Mouse (Mus musculus): ENCODE results near the gene Tsga10. TPM values are rescaled to one million over a fixed set of nuclear protein-coding genes. Genes with fewer than 3 reads are reported as not detected.
"Not testable (repeated sequence)": the region's sequence is repeated elsewhere in the genome, so short reads cannot be mapped to it uniquely, and the experiment has no call there.

Tsga10 gene
- polyA plus RNA-seq, 1 experiment = 0.46 TPM

DNA sequence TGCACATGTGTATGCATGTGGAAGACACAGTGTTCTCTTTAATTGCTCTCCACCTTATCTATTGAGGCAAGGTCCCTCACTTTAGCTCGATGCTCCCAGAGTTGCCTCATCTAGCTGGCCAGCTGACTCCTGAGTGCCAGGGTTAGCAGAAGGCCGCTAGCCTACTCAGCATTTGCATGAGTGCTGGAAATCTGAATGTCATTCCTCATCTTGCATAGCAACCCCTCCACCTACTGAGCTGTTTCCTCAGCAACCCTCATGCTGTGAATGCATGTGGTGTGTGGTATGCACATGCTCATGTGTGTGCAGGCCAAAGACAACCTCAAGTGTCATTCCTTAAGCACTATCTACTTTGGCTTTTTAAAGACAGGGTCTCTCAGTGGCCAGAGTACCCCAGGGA is 15.5 kb downstream of the Tsga10 start:
- Histone ChIP-seq H3K4me3 (ENCODE audit: insufficient read depth, poor library complexity, severe bottlenecking) (no peak overlapping the region), H3K79me2 (ENCODE audit: control insufficient read depth, insufficient read depth) (no peaks in the 10 kb centered on the region), H3K27me3 (ENCODE audit: control insufficient read depth, insufficient read depth, insufficient read length) (no peaks in the 10 kb centered on the region), H3K36me3 (ENCODE audit: control insufficient read depth, insufficient read depth) (no peaks in the 10 kb centered on the region), H3K79me3 (ENCODE audit: low read depth) (no peaks in the 10 kb centered on the region), H3ac (ENCODE audit: control insufficient read depth, insufficient read length, low read depth) (no peak overlapping the region)
- TF ChIP-seq MAX (IDR thresholded peaks at IDR 0.05) = no peak
- TF ChIP-seq MYOG (IDR thresholded peaks at IDR 0.05; ENCODE audit: control insufficient read depth, extremely low read depth, insufficient read length) = no peak
- no peak for TF ChIP-seq CTCF (IDR thresholded peaks at IDR 0.05; ENCODE audit: control insufficient read depth, insufficient read depth, insufficient read length)
- TF ChIP-seq USF1 (IDR thresholded peaks at IDR 0.05; ENCODE audit: low read depth) = no peak
- no peak for TF ChIP-seq FOSL1 (IDR thresholded peaks at IDR 0.05; ENCODE audit: insufficient read depth, low read length, poor library complexity, severe bottlenecking)
- no peak for TF ChIP-seq CEBPB (IDR thresholded peaks at IDR 0.05; ENCODE audit: low read depth)

DNA sequence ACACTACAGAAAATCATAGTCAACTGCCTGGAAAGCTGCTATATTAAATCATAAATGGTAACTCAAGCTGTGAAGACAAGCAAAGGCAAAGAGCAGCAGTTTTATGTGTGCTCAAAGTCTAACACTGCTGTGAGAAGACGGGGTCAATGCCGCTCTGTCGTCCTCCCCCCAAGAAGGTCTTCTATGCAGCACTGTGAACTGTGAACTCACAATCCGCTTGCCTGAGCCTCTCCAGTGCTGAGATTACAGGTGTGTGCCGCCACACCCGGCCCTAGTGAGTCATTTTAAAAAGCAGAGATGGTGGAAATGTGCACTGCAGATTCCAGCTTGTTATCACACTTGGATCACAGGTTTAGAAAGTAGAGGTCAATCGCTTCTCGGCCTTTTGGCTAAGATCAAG is 19.4 kb downstream of the Tsga10 start:
- H3K79me2 ChIP-seq (ENCODE audit: control insufficient read depth, insufficient read depth) = no peaks in the 10 kb centered on the region
- no peaks in the 10 kb centered on the region for H3K79me3 ChIP-seq (ENCODE audit: low read depth)

DNA sequence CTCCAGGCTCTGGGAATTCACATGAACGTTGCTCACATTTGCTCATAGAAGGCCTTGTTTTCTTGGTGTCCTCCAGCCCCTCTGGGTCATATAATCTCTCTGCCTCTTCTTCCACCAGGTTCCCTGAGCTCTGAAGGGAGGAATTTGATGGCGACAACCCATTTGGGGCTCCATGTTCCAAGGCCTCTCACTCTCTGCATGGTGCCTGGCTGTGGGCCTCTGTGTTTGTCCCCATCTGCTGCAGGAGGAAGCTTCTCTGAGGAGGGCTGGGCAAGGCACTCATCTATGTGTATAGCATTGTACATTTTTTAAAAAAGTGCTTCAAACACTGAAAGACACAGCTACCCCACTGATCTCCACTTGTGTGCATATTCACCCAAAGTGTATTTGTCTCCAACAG is 34.5 kb downstream of the Tsga10 start:
- Histone ChIP-seq H3K79me3 (ENCODE audit: low read depth) (no peaks in the 10 kb centered on the region), H3K79me2 (ENCODE audit: control insufficient read depth, insufficient read depth) (no peaks in the 10 kb centered on the region), H3K27me3 (ENCODE audit: control insufficient read depth, insufficient read depth, insufficient read length) (no peaks in the 10 kb centered on the region), H3K36me3 (ENCODE audit: control insufficient read depth, insufficient read depth) (no peaks in the 10 kb centered on the region), H3K4me3 (ENCODE audit: insufficient read depth, poor library complexity, severe bottlenecking) (no peak overlapping the region), H3ac (ENCODE audit: control insufficient read depth, insufficient read length, low read depth) (no peak overlapping the region)
- TF ChIP-seq CEBPB (IDR thresholded peaks at IDR 0.05; ENCODE audit: low read depth) = no peak
- no peak for TF ChIP-seq MAX (IDR thresholded peaks at IDR 0.05)
- TF ChIP-seq CTCF (IDR thresholded peaks at IDR 0.05; ENCODE audit: control insufficient read depth, insufficient read depth, insufficient read length) = no peak
- TF ChIP-seq MYOD1 (IDR thresholded peaks at IDR 0.05; ENCODE audit: control insufficient read depth, insufficient read length, low read depth) = no peak
- TF ChIP-seq FOSL1 (IDR thresholded peaks at IDR 0.05; ENCODE audit: insufficient read depth, low read length, poor library complexity, severe bottlenecking) = no peak
- TF ChIP-seq MYOG (IDR thresholded peaks at IDR 0.05; ENCODE audit: control insufficient read depth, extremely low read depth, insufficient read length) = no peak
- TF ChIP-seq USF1 (IDR thresholded peaks at IDR 0.05; ENCODE audit: low read depth) = no peak

More for the DNA sequence above, 19.4 kb downstream of the Tsga10 start:
- Histone ChIP-seq H3K36me3 (ENCODE audit: control insufficient read depth, insufficient read depth) (no peaks in the 10 kb centered on the region), H3K27me3 (ENCODE audit: control insufficient read depth, insufficient read depth, insufficient read length) (no peaks in the 10 kb centered on the region), H3K4me3 (ENCODE audit: insufficient read depth, poor library complexity, severe bottlenecking) (no peak overlapping the region), H3ac (ENCODE audit: control insufficient read depth, insufficient read length, low read depth) (no peak overlapping the region)
- TF ChIP-seq CTCF (IDR thresholded peaks at IDR 0.05; ENCODE audit: control insufficient read depth, insufficient read depth, insufficient read length) = no peak
- TF ChIP-seq FOSL1 (IDR thresholded peaks at IDR 0.05; ENCODE audit: insufficient read depth, low read length, poor library complexity, severe bottlenecking) = no peak

DNA sequence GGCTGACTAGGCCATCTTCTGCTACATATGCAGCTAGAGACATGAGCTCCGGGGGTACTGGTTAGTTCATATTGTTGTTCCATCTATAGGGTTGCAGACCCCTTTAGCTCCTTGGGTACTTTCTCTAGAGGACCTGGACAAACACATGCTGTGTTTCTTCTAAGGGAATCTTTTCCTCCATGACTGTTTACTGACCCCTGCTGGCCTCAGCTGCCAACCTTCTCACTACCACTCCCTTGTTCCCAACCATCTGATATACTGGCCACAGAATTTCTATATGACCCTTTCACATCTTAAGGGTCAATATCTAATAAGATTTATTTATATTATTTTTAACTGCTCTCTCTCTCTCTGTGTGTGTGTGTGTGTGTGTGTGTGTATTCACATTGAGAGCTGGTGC is 63.9 kb downstream of the Tsga10 start:
- H3K4me3 ChIP-seq (ENCODE audit: insufficient read depth, poor library complexity, severe bottlenecking); H3ac ChIP-seq (ENCODE audit: control insufficient read depth, insufficient read length, low read depth); H3K36me3 ChIP-seq (ENCODE audit: control insufficient read depth, insufficient read depth); H3K79me3 ChIP-seq (ENCODE audit: low read depth); H3K27me3 ChIP-seq (ENCODE audit: control insufficient read depth, insufficient read depth, insufficient read length); H3K79me2 ChIP-seq (ENCODE audit: control insufficient read depth, insufficient read depth): not testable (repeated sequence)

DNA sequence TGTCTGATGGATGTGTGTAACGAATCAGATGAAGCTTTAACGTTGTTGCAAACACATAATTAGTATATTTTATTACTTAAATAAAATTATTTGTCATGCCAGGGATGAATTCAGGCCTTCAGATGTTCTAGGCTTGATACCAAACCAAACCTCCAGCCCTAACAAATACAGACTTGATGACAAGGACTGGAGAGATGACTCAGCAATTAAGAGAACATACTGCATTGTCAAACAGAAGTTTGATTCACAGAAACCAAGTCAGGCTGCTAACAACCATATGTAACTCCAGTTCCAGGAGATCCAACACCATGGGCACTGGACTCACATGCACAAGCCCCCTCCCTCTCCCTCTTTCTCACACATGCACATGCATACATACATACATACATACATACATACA is 65.9 kb downstream of the Tsga10 start:
- Histone ChIP-seq H3K79me3 (ENCODE audit: low read depth) (no peaks in the 10 kb centered on the region), H3ac (ENCODE audit: control insufficient read depth, insufficient read length, low read depth) (no peak overlapping the region), H3K36me3 (ENCODE audit: control insufficient read depth, insufficient read depth) (no peaks in the 10 kb centered on the region), H3K4me3 (ENCODE audit: insufficient read depth, poor library complexity, severe bottlenecking) (no peak overlapping the region), H3K27me3 (ENCODE audit: control insufficient read depth, insufficient read depth, insufficient read length) (no peaks in the 10 kb centered on the region), H3K79me2 (ENCODE audit: control insufficient read depth, insufficient read depth) (no peaks in the 10 kb centered on the region)
- TF ChIP-seq CTCF (IDR thresholded peaks at IDR 0.05; ENCODE audit: control insufficient read depth, insufficient read depth, insufficient read length) (no peak), MYOG (IDR thresholded peaks at IDR 0.05; ENCODE audit: control insufficient read depth, extremely low read depth, insufficient read length) (no peak), CEBPB (IDR thresholded peaks at IDR 0.05; ENCODE audit: low read depth) (no peak)

DNA sequence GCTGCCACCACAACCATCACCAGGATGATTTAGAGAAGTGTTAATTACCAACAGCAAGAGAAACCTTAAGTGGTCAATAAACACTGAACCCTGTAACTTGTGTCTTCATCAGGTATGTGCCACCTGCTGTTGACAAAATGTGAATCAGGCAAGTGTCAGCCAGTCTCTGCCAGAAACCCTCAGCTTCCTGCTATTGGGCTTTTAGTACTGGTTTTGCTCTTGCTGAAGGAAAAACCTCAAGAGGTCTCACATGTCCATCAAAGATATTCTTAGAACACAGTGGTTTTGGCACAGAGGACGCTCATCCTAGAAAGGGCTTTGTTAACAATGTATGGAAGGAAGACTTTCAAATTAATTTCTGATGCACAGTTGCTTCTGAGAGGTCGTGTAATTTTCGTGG is 66.7 kb downstream of the Tsga10 start:
- Histone ChIP-seq H3ac (ENCODE audit: control insufficient read depth, insufficient read length, low read depth) (no peak overlapping the region), H3K36me3 (ENCODE audit: control insufficient read depth, insufficient read depth) (no peaks in the 10 kb centered on the region), H3K27me3 (ENCODE audit: control insufficient read depth, insufficient read depth, insufficient read length) (no peaks in the 10 kb centered on the region), H3K4me3 (ENCODE audit: insufficient read depth, poor library complexity, severe bottlenecking) (no peak overlapping the region), H3K79me2 (ENCODE audit: control insufficient read depth, insufficient read depth) (no peaks in the 10 kb centered on the region), H3K79me3 (ENCODE audit: low read depth) (no peaks in the 10 kb centered on the region)
- no peak for TF ChIP-seq CEBPB (IDR thresholded peaks at IDR 0.05; ENCODE audit: low read depth)
- TF ChIP-seq MYOD1 (IDR thresholded peaks at IDR 0.05; ENCODE audit: control insufficient read depth, insufficient read length, low read depth) = no peak
- TF ChIP-seq USF1 (IDR thresholded peaks at IDR 0.05; ENCODE audit: low read depth) = no peak
- TF ChIP-seq CTCF (IDR thresholded peaks at IDR 0.05; ENCODE audit: control insufficient read depth, insufficient read depth, insufficient read length) = no peak
- TF ChIP-seq MAX (IDR thresholded peaks at IDR 0.05) = no peak
- TF ChIP-seq MYOG (IDR thresholded peaks at IDR 0.05; ENCODE audit: control insufficient read depth, extremely low read depth, insufficient read length) = no peak
- TF ChIP-seq FOSL1 (IDR thresholded peaks at IDR 0.05; ENCODE audit: insufficient read depth, low read length, poor library complexity, severe bottlenecking) = no peak
